Mouse (Mus musculus): ENCODE data around the gene Sufu. TPM values are rescaled to one million over a fixed set of nuclear protein-coding genes. Genes with fewer than 3 reads are reported as not detected.

Gene Sufu
- total and polyA plus RNA-seq, 3 experiments: 11.4 to 42.5 TPM; not detected in 1

DNA sequence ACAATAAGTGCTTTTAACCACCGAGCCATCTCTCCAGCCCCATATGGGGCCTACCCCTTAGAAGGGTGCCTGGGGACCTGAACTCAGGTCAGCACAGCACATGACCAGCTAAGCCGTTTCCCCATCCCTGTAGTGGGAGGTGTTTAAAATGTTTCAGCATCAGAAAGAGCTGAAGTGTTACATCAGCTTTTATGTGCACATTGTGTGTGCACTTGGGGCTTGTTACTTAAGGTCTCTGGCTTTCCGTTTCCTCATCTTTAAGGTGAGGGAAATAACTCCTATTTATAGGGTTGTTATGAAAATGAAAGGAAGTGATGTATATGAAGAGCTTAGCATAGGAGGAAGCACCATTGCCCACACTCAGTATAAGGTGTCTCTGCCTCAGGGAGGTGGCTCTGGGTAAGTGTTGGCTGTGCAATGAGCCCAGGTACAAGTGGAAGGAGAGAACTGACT lies 70.4 kb downstream of the Sufu start:
- Histone ChIP-seq H3K9ac (ENCODE audit: control insufficient read depth, low read depth, low read length, poor library complexity, severe bottlenecking) (no peak overlapping the region), H3K4me1 (ENCODE audit: control insufficient read depth in 1 of 2, insufficient read depth in 2 of 2, low read length in 2 of 2) (peaks cover 9 to 16% of the 10 kb centered on the region in 2 experiments), H3K27me3 (ENCODE audit: control insufficient read depth in 1 of 2, insufficient read depth in 2 of 2, low read length in 2 of 2) (no peaks in the 10 kb centered on the region), H3K9me3 (replicated peaks; ENCODE audit: insufficient read depth, low read length) (no peaks in the 10 kb centered on the region), H3K4me3 (ENCODE audit: control insufficient read depth in 1 of 2, insufficient read depth in 1 of 2, low read depth in 2 of 2, low read length in 2 of 2) (no peak overlapping the region), H3K27ac (ENCODE audit: control insufficient read depth, low read depth, low read length) (no peak overlapping the region), H3K79me2 (ENCODE audit: control insufficient read depth, insufficient read depth, low read length, poor library complexity) (no peaks in the 10 kb centered on the region), H3K36me3 (ENCODE audit: control insufficient read depth in 1 of 2, insufficient read depth in 2 of 2, low read length in 2 of 2) (peaks cover 0 to 14% of the 10 kb centered on the region in 2 experiments; a peak in 2 of 4 replicates)
- no peak for DNase-seq (ENCODE audit: low read depth, low spot score)
- no peak for TF ChIP-seq MYB (IDR thresholded peaks at IDR 0.05; ENCODE audit: low read depth, low read length)
- no peak for TF ChIP-seq SIN3A (IDR thresholded peaks at IDR 0.05; ENCODE audit: low read length)
- TF ChIP-seq ZMIZ1 (IDR thresholded peaks at IDR 0.05; ENCODE audit: low read depth, low read length): no peak
- no peak for TF ChIP-seq POLR2AphosphoS2 (IDR thresholded peaks at IDR 0.05; ENCODE audit: low read length)
- TF ChIP-seq NELFE (IDR thresholded peaks at IDR 0.05; ENCODE audit: low read depth, low read length): 0 out of 2 replicates have a peak, but pooled peaks have one; percentile 9
- TF ChIP-seq RCOR1 (IDR thresholded peaks at IDR 0.05; ENCODE audit: low read depth, low read length): no peak

DNA sequence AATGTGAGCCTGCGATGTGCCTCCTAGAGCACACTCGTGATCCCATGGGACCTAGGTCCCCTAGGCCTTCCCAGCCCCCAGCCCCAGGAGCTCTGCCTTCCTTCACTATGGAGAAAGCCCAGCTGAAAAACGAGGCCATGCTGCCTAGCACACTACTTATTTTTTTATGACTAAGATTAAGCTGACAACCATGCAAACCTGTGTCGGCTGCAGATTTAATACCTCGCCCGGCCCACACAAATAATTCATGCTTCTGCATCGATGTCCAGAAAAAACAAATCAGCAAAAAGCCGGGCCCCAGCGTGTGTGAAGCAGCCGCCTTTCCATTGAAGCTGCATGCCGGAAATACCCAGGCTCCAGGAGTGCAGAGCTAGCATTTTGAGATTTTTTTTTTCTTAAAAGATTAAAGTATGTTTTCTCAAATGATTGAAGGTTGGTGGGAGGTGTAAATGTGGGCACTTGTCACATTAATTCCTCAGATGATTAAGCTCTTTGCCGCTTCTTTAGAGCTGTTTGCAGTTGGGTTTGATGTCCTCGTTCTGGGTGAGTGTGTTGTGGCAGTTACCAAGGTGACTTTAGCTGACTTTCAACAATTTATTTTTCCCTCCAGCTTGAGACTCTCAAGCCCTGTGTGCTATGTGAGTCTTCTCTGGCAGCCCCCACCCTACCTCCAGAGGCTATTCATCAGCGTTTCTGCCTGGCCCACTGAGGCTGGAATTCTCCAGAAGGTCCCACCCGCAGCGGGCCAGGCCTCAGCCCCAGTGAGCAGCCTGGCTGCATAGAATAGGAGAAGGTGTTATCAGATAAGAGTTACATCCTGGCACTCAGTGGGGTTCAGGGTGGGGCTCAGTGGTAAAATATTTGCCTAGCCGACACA lies 73.9 kb downstream of the Sufu start:
- H3K27me3 ChIP-seq (ENCODE audit: control insufficient read depth in 1 of 2, insufficient read depth in 2 of 2, low read length in 2 of 2): no peaks in the 10 kb centered on the region
- no peak for TF ChIP-seq USF1 (IDR thresholded peaks at IDR 0.05; ENCODE audit: low read depth, low read length)
- TF ChIP-seq BHLHE40 (IDR thresholded peaks at IDR 0.05; ENCODE audit: borderline replicate concordance, low read depth, low read length): no peak
- TF ChIP-seq GATA1 (IDR thresholded peaks at IDR 0.05; ENCODE audit: low read depth, low read length): peak; percentile 90
- TF ChIP-seq MAX (IDR thresholded peaks at IDR 0.05; ENCODE audit: low read length): no peak
- TF ChIP-seq MAZ (IDR thresholded peaks at IDR 0.05; ENCODE audit: low read depth, low read length): peak; percentile 26; the same call in 1 of the 2 replicates
- 0 out of 2 replicates have a peak, but pooled peaks have one; percentile 16 for TF ChIP-seq TCF12 (IDR thresholded peaks at IDR 0.05; ENCODE audit: low read depth, low read length)
- 0 out of 2 replicates have a peak, but pooled peaks have one; percentile 25 for TF ChIP-seq HCFC1 (IDR thresholded peaks at IDR 0.05; ENCODE audit: low read depth, low read length)
- TF ChIP-seq RCOR1 (IDR thresholded peaks at IDR 0.05; ENCODE audit: low read depth, low read length): 0 out of 2 replicates have a peak, but pooled peaks have one; percentile 57
- TF ChIP-seq SIN3A (IDR thresholded peaks at IDR 0.05; ENCODE audit: low read length): peak; percentile 22; the same call in 1 of the 2 replicates
- TF ChIP-seq ELF1 (IDR thresholded peaks at IDR 0.05; ENCODE audit: low read depth, low read length): no peak
- peak; percentile 21 to 50; a peak in 3 of 4 replicates for TF ChIP-seq EP300 (IDR thresholded peaks at IDR 0.05; ENCODE audit: low read depth in 1 of 2, low read length in 2 of 2)
- peaks cover 9 to 16% of the 10 kb centered on the region in 2 experiments for H3K4me1 ChIP-seq (ENCODE audit: control insufficient read depth in 1 of 2, insufficient read depth in 2 of 2, low read length in 2 of 2)
- H3K4me3 ChIP-seq (ENCODE audit: control insufficient read depth in 1 of 2, insufficient read depth in 1 of 2, low read depth in 2 of 2, low read length in 2 of 2): no peak overlapping the region
- no peaks in the 10 kb centered on the region for H3K79me2 ChIP-seq (ENCODE audit: control insufficient read depth, insufficient read depth, low read length, poor library complexity)
- no peaks in the 10 kb centered on the region for H3K9me3 ChIP-seq (replicated peaks; ENCODE audit: insufficient read depth, low read length)
- peak; percentile 77 for DNase-seq (ENCODE audit: low read depth, low spot score)
- peak overlapping the region; percentile 62 for H3K9ac ChIP-seq (ENCODE audit: control insufficient read depth, low read depth, low read length, poor library complexity, severe bottlenecking)
- H3K36me3 ChIP-seq (ENCODE audit: control insufficient read depth in 1 of 2, insufficient read depth in 2 of 2, low read length in 2 of 2): peaks cover 0 to 14% of the 10 kb centered on the region in 2 experiments; a peak in 2 of 4 replicates
- peak overlapping the region; percentile 67 for H3K27ac ChIP-seq (ENCODE audit: control insufficient read depth, low read depth, low read length)
